Mouse (Mus musculus): ENCODE results near the gene Gimap9. TPM values are rescaled to one million over a fixed set of nuclear protein-coding genes. Genes with fewer than 3 reads are reported as not detected.

Gene Gimap9
- polyA plus RNA-seq, 1 experiment from 2014 or later, result 6.0 TPM

GRCm38 (mm10) chr6:48700251-48701075 is 24.5 kb downstream of the Gimap9 start:
- Histone ChIP-seq H3K27me3 (replicated peaks; ENCODE audit: low read depth, poor library complexity, severe bottlenecking) (no peaks in the 10 kb centered on the region), H3K27ac (replicated peaks) (no peak overlapping the region), H3K4me3 (no peak overlapping the region), H3K36me3 (replicated peaks) (no peaks in the 10 kb centered on the region), H3K4me1 (peaks cover 11% of the 10 kb centered on the region), H3K9me3 (no peaks in the 10 kb centered on the region)
- no peak for DNase-seq (ENCODE audit: low spot score)
- 50% methylated on average over 5 of the region's 5 CpGs for WGBS

- Histone ChIP-seq H3K4me3 (no peak overlapping the region), H3K27ac (replicated peaks) (no peak overlapping the region), H3K27me3 (replicated peaks; ENCODE audit: low read depth, poor library complexity, severe bottlenecking) (no peaks in the 10 kb centered on the region), H3K36me3 (replicated peaks) (no peaks in the 10 kb centered on the region), H3K4me1 (peaks cover 11% of the 10 kb centered on the region), H3K9me3 (no peaks in the 10 kb centered on the region)
- no peak for DNase-seq (ENCODE audit: low spot score)
- 85% methylated on average over 7 of the region's 7 CpGs for WGBS
Observed at GRCm38 (mm10) chr6:48702146-48702545, 26.2 kb downstream of the Gimap9 start.

- WGBS, result 75% methylated on average over 5 of the region's 5 CpGs
- Histone ChIP-seq H3K4me1 (peaks cover 11% of the 10 kb centered on the region), H3K4me3 (no peak overlapping the region)
Observed at GRCm38 (mm10) chr6:48702601-48703000, 26.7 kb downstream of the Gimap9 start.

GRCm38 (mm10) chr6:48704146-48704545 is 28.2 kb downstream of the Gimap9 start:
- no peak for DNase-seq (ENCODE audit: low spot score)
- no peaks in the 10 kb centered on the region for H3K36me3 ChIP-seq (replicated peaks)
- H3K4me1 ChIP-seq, result peaks cover 11% of the 10 kb centered on the region
- no peaks in the 10 kb centered on the region for H3K27me3 ChIP-seq (replicated peaks; ENCODE audit: low read depth, poor library complexity, severe bottlenecking)
- H3K27ac ChIP-seq (replicated peaks), result no peak overlapping the region
- H3K9me3 ChIP-seq, result no peaks in the 10 kb centered on the region
- no peak overlapping the region for H3K4me3 ChIP-seq

More at GRCm38 (mm10) chr6:48702601-48703000, 26.7 kb downstream of the Gimap9 start:
- H3K9me3 ChIP-seq, result no peaks in the 10 kb centered on the region
- H3K27me3 ChIP-seq (replicated peaks; ENCODE audit: low read depth, poor library complexity, severe bottlenecking), result no peaks in the 10 kb centered on the region
- DNase-seq (ENCODE audit: low spot score), result no peak
- H3K36me3 ChIP-seq (replicated peaks), result no peaks in the 10 kb centered on the region
- no peak overlapping the region for H3K27ac ChIP-seq (replicated peaks)

- Histone ChIP-seq H3K4me1 (peaks cover 11% of the 10 kb centered on the region), H3K36me3 (replicated peaks) (no peaks in the 10 kb centered on the region), H3K27me3 (replicated peaks; ENCODE audit: low read depth, poor library complexity, severe bottlenecking) (no peaks in the 10 kb centered on the region), H3K4me3 (peak overlapping the region; percentile 8; the same call in 1 of the 2 replicates), H3K9me3 (no peaks in the 10 kb centered on the region), H3K27ac (replicated peaks) (peak overlapping the region; percentile 30; the same call in 1 of the 2 replicates)
- WGBS, result 54% methylated on average over 3 of the region's 3 CpGs
- no peak for DNase-seq (ENCODE audit: low spot score)
Observed at GRCm38 (mm10) chr6:48706130-48706529, 30.2 kb downstream of the Gimap9 start.

GRCm38 (mm10) chr6:48718455-48718854 is 42.5 kb downstream of the Gimap9 start, which contains the start of the genes Gm28053 and Gimap7:
TSS of gene Gm28053 (plus strand) at chr6:48718607.
TSS of gene Gimap7 (plus strand) at chr6:48718621.
- Histone ChIP-seq H3K27me3 (replicated peaks; ENCODE audit: low read depth, poor library complexity, severe bottlenecking) (no peaks in the 10 kb centered on the region), H3K27ac (replicated peaks) (no peak within 1 kb of the TSS), H3K36me3 (replicated peaks) (no peaks in the 10 kb centered on the region), H3K9me3 (no peaks in the 10 kb centered on the region), H3K4me3 (no peak within 1 kb of the TSS), H3K4me1 (no peaks in the 10 kb centered on the region)
- no peak for DNase-seq (ENCODE audit: low spot score)
- 57% methylated on average over 2 of the region's 2 CpGs for WGBS

GRCm38 (mm10) chr6:48720326-48720725 is 44.4 kb downstream of the Gimap9 start:
- no peak overlapping the region for H3K4me3 ChIP-seq
- H3K27ac ChIP-seq (replicated peaks), result no peak overlapping the region
- WGBS, result 91% methylated on average over 4 of the region's 4 CpGs
- no peak for DNase-seq (ENCODE audit: low spot score)
- H3K27me3 ChIP-seq (replicated peaks; ENCODE audit: low read depth, poor library complexity, severe bottlenecking), result no peaks in the 10 kb centered on the region
- H3K36me3 ChIP-seq (replicated peaks), result no peaks in the 10 kb centered on the region
- no peaks in the 10 kb centered on the region for H3K9me3 ChIP-seq
- peaks cover 2% of the 10 kb centered on the region for H3K4me1 ChIP-seq

GRCm38 (mm10) chr6:48723468-48723867 is 47.5 kb downstream of the Gimap9 start:
- DNase-seq (ENCODE audit: low spot score), result no peak
- H3K4me3 ChIP-seq, result no peak overlapping the region
- H3K4me1 ChIP-seq, result peaks cover 7% of the 10 kb centered on the region
- no peaks in the 10 kb centered on the region for H3K27me3 ChIP-seq (replicated peaks; ENCODE audit: low read depth, poor library complexity, severe bottlenecking)
- WGBS, result 83% methylated on average over 8 of the region's 8 CpGs
- H3K9me3 ChIP-seq, result no peaks in the 10 kb centered on the region
- H3K36me3 ChIP-seq (replicated peaks), result no peaks in the 10 kb centered on the region
- H3K27ac ChIP-seq (replicated peaks), result no peak overlapping the region

GRCm38 (mm10) chr6:48725476-48725875 is 49.5 kb downstream of the Gimap9 start:
- no peak overlapping the region for H3K27ac ChIP-seq (replicated peaks)
- no peaks in the 10 kb centered on the region for H3K36me3 ChIP-seq (replicated peaks)
- peaks cover 7% of the 10 kb centered on the region for H3K4me1 ChIP-seq
- 0% methylated on average over 1 of the region's 1 CpGs for WGBS
- no peaks in the 10 kb centered on the region for H3K27me3 ChIP-seq (replicated peaks; ENCODE audit: low read depth, poor library complexity, severe bottlenecking)
- DNase-seq (ENCODE audit: low spot score), result no peak
- no peaks in the 10 kb centered on the region for H3K9me3 ChIP-seq
- H3K4me3 ChIP-seq, result no peak overlapping the region

GRCm38 (mm10) chr6:48727761-48728160 is 51.8 kb downstream of the Gimap9 start:
- Histone ChIP-seq H3K36me3 (replicated peaks) (no peaks in the 10 kb centered on the region), H3K27ac (replicated peaks) (no peak overlapping the region), H3K27me3 (replicated peaks; ENCODE audit: low read depth, poor library complexity, severe bottlenecking) (no peaks in the 10 kb centered on the region), H3K9me3 (no peaks in the 10 kb centered on the region), H3K4me3 (no peak overlapping the region), H3K4me1 (peaks cover 7% of the 10 kb centered on the region)
- WGBS, result 88% methylated on average over 5 of the region's 5 CpGs
- DNase-seq (ENCODE audit: low spot score), result no peak

Other genes starting within 250 kb of the Gimap9 start
- gene Zfp467, start 230.3 kb upstream of the Gimap9 start, polyA plus RNA-seq (2016; fragmentation: Nextera tagmentation; extraction: Ambion mirVana), result 12.8 and 16.8 TPM in 2 replicates
- gene Sspo, start 227.9 kb upstream of the Gimap9 start, polyA plus RNA-seq (2016; fragmentation: Nextera tagmentation; extraction: Ambion mirVana), result 0.71 and 1.2 TPM in 2 replicates
- gene Atp6v0e2, start 138.5 kb upstream of the Gimap9 start, polyA plus RNA-seq (2016; fragmentation: Nextera tagmentation; extraction: Ambion mirVana), result 22.7 and 24.1 TPM in 2 replicates
- gene Lrrc61, start 121.3 kb upstream of the Gimap9 start, polyA plus RNA-seq (2016; fragmentation: Nextera tagmentation; extraction: Ambion mirVana), result 17.7 and 18.9 TPM in 2 replicates
- 2.5 and 3.0 TPM in 2 replicates for gene Rarres2, start 103.3 kb upstream of the Gimap9 start, polyA plus RNA-seq (2016; fragmentation: Nextera tagmentation; extraction: Ambion mirVana)
- gene Gm45021, start 86.5 kb upstream of the Gimap9 start, polyA plus RNA-seq (2016; fragmentation: Nextera tagmentation; extraction: Ambion mirVana), result not detected in 2 replicates
- gene Repin1, start 82.2 kb upstream of the Gimap9 start, polyA plus RNA-seq (2016; fragmentation: Nextera tagmentation; extraction: Ambion mirVana), result 50.7 and 56.2 TPM in 2 replicates
- 0.91 TPM in 1 of 2 replicates, not detected in the other for gene Gm44965, start 82.2 kb upstream of the Gimap9 start, polyA plus RNA-seq (2016; fragmentation: Nextera tagmentation; extraction: Ambion mirVana)
- gene Zfp775, start 74.1 kb upstream of the Gimap9 start, polyA plus RNA-seq (2016; fragmentation: Nextera tagmentation; extraction: Ambion mirVana), result 10.1 and 10.8 TPM in 2 replicates
- gene AI854703, start 49.4 kb upstream of the Gimap9 start, polyA plus RNA-seq (2016; fragmentation: Nextera tagmentation; extraction: Ambion mirVana), result 1.1 TPM in 2 replicates
- gene Gimap8, start 28.9 kb upstream of the Gimap9 start, polyA plus RNA-seq (2016; fragmentation: Nextera tagmentation; extraction: Ambion mirVana), result 0.48 and 0.51 TPM in 2 replicates
- gene Gimap4, start 8.4 kb downstream of the Gimap9 start, polyA plus RNA-seq (2016; fragmentation: Nextera tagmentation; extraction: Ambion mirVana), result 7.4 and 7.5 TPM in 2 replicates
- gene Gimap6, start 32.1 kb downstream of the Gimap9 start, polyA plus RNA-seq (2016; fragmentation: Nextera tagmentation; extraction: Ambion mirVana), result 11.5 and 12.1 TPM in 2 replicates
- gene Gm28053, start 42.5 kb downstream of the Gimap9 start, polyA plus RNA-seq (2016; fragmentation: Nextera tagmentation; extraction: Ambion mirVana), result 0.28 TPM in 1 of 2 replicates, not detected in the other
- gene Gimap7, start 42.5 kb downstream of the Gimap9 start, polyA plus RNA-seq (2016; fragmentation: Nextera tagmentation; extraction: Ambion mirVana), result not detected in 2 replicates
- 4.1 and 5.0 TPM in 2 replicates for gene Gimap1, start 62.9 kb downstream of the Gimap9 start, polyA plus RNA-seq (2016; fragmentation: Nextera tagmentation; extraction: Ambion mirVana)
- 0.71 and 0.84 TPM in 2 replicates for gene Gimap5, start 70.1 kb downstream of the Gimap9 start, polyA plus RNA-seq (2016; fragmentation: Nextera tagmentation; extraction: Ambion mirVana)
- gene Gimap3, start 94.7 kb downstream of the Gimap9 start, polyA plus RNA-seq (2016; fragmentation: Nextera tagmentation; extraction: Ambion mirVana), result not detected in 2 replicates
- gene Tmem176a, start 164.8 kb downstream of the Gimap9 start, polyA plus RNA-seq (2016; fragmentation: Nextera tagmentation; extraction: Ambion mirVana), result 14.2 and 21.0 TPM in 2 replicates
- 38.1 and 54.6 TPM in 2 replicates for gene Tmem176b, start 165.4 kb downstream of the Gimap9 start, polyA plus RNA-seq (2016; fragmentation: Nextera tagmentation; extraction: Ambion mirVana)
- 0.07 TPM in 1 of 2 replicates, not detected in the other for gene Aoc1, start 196.8 kb downstream of the Gimap9 start, polyA plus RNA-seq (2016; fragmentation: Nextera tagmentation; extraction: Ambion mirVana)

Measured in embryonic facial prominence, embryonic 10.5 days (tissue).